Mouse (Mus musculus) liver, embryonic 15.5 days (tissue): ENCODE results near the gene Colgalt1. TPM values are rescaled to one million over a fixed set of nuclear protein-coding genes. Genes with fewer than 3 reads are reported as not detected.

Experiments used
- ATAC-seq: fragments of 200-750 bp; cut with Nextera tagmentation; 2 replicates; pipeline ENCODE4 v1.8.0; 2017; ENCODE audit warnings: moderate number of reproducible peaks, mild to moderate bottlenecking, moderate library complexity; ENCODE audit not compliant: insufficient read depth
- H3K27ac ChIP-seq: fragments of 300-500 bp; sonication (generic); replicated peaks from 2 replicates; pipeline ENCODE4 v1.5.1; 2015; ENCODE audit warnings: mild to moderate bottlenecking, inconsistent platforms
- H3K27me3 ChIP-seq: fragments of 300-500 bp; sonication (generic); 2 replicates; pipeline ENCODE4 v1.6.1; 2015; ENCODE audit warnings: mild to moderate bottlenecking, inconsistent platforms
- H3K36me3 ChIP-seq: fragments of 300-500 bp; sonication (generic); replicated peaks from 2 replicates; pipeline ENCODE4 v1.6.1; 2015; ENCODE audit warnings: moderate library complexity, mild to moderate bottlenecking, inconsistent platforms
- H3K4me1 ChIP-seq: fragments of 300-500 bp; sonication (generic); replicated peaks from 2 replicates; pipeline ENCODE4 v1.6.1; 2015; ENCODE audit warnings: inconsistent platforms
- H3K4me2 ChIP-seq: fragments of 300-500 bp; sonication (generic); 2 replicates; pipeline ENCODE4 v1.6.1; 2015; ENCODE audit warnings: moderate library complexity, mild to moderate bottlenecking, inconsistent platforms
- H3K4me3 ChIP-seq: fragments of 300-500 bp; sonication (generic); replicated peaks from 2 replicates; pipeline ENCODE4 v1.5.1; 2015; ENCODE audit warnings: mild to moderate bottlenecking, inconsistent platforms
- H3K9ac ChIP-seq: fragments of 300-500 bp; sonication (generic); 2 replicates; pipeline ENCODE4 v1.6.1; 2015; ENCODE audit warnings: moderate library complexity, mild to moderate bottlenecking, inconsistent platforms
- H3K9me3 ChIP-seq: fragments of 300-500 bp; sonication (generic); replicated peaks from 2 replicates; pipeline ENCODE4 v1.6.1; 2016; ENCODE audit warnings: inconsistent platforms
- WGBS: fragments of 180-500 bp; shearing (Covaris S2); methylation state at CpG from one replicate; pipeline ENCODE4 v1.1.7; 2015; ENCODE audit warnings: mixed read lengths; ENCODE audit not compliant: insufficient replicate concordance; 5-methylcytosine and 5-hydroxymethylcytosine counted together
- polyA plus RNA-seq: library from polyadenylated mRNA; unstranded; fragments of >200 nt; fragmentation: Nextera tagmentation; extraction: Ambion mirVana; gene quantifications from 2 replicates; pipeline ENCODE4 v1.2.1, GENCODE M21; 2015

The Colgalt1 gene
- polyA plus RNA-seq, 1 experiment from 2014 or later: 23.0 TPM

DNA sequence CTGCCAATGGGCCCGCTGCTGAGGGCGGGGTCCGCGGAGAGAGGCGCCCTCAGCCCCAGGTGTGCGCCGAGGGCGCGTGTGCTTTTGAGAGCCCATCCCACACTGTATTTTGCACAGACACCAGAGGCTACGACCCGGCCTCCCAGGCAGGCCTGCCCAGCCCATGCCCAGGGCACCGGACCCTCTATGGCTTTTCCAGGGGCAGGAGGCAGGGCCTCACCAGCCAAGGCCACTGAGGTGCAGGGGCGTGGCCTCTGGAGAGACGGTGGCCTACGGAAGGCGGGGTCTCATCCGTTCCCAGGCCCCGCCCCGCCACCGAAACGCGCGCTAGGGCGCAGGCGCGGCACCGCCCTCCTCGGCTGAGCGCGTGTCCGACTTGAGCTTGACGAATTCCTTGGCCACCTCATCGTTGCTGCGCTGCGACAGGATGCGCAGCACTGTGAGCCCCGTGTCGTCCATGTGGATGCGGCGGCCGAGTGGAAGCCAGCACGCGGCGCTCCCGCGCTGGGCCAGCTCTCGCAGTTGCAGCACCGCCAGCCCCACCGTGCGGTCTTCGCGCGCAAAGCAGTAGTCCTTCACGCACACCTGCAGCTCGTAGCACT is 18.4 kb downstream of the Colgalt1 start:
- Histone ChIP-seq H3K4me1 (peaks cover 41% of the 10 kb centered on the region), H3K9ac (peak overlapping the region; percentile 44), H3K9me3 (no peaks in the 10 kb centered on the region), H3K27ac (peak overlapping the region; percentile 7; the same call in 1 of the 2 replicates), H3K36me3 (peaks cover 14% of the 10 kb centered on the region), H3K4me3 (peak overlapping the region; percentile 56), H3K27me3 (peaks cover 54% of the 10 kb centered on the region), H3K4me2 (peak overlapping the region; percentile 90)
- under 1% methylated on average over 55 of the region's 55 CpGs for WGBS
- peak; percentile 69 for ATAC-seq

DNA sequence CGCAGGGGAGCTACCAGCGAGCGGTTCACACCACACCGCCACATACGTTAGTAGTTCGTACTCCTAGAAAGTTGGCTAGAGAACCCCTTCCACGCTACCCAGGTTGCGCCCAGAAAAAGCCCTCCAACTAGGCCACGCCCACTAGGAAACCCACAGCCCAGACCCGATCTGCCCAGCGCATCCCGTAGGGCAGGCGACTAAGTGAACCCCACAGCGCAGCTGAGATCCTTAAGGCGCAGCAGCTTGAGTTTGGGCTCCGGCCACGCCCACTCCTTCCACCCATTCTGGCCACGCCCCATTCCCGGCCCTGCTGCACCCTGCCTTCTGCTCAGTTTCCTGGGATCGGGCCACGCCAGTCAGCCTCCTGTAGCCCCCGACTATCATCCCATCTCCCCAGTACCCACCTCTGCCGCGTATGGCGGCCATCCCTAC is 19.0 kb downstream of the Colgalt1 start:
- Histone ChIP-seq H3K36me3 (peaks cover 8% of the 10 kb centered on the region; the same call in 1 of the 2 replicates), H3K4me2 (peak overlapping the region; percentile 90), H3K4me3 (peak overlapping the region; percentile 56), H3K27me3 (peaks cover 60% of the 10 kb centered on the region), H3K27ac (no peak overlapping the region; the same call in 1 of the 2 replicates), H3K9me3 (no peaks in the 10 kb centered on the region), H3K9ac (0 out of 2 replicates have a peak overlapping the region, but pooled peaks have one; percentile 18), H3K4me1 (peaks cover 45% of the 10 kb centered on the region)
- peak; percentile 23; the same call in 1 of the 2 replicates for ATAC-seq
- WGBS: 4% methylated on average over 25 of the region's 25 CpGs

DNA sequence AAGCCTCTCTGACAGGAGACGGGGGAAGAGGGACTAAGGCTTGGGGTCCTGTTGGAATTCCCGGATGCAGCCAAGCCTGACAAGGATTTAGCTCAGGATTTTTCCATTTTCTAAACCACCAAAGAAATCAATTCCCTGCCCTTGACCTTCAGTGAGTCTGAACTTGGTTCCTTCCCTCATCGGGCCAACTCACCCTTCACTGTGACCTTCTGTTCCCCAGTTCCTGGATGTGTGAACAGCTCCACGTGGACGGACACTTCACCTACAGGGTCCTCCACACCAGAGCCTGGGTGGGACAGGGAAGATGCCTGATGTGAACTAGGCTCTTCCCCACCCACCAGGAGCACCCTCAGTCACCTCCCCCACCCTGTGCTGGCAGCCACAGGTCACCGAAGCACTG is 20.0 kb downstream of the Colgalt1 start:
- Histone ChIP-seq H3K9me3 (no peaks in the 10 kb centered on the region), H3K4me3 (no peak overlapping the region), H3K27ac (no peak overlapping the region), H3K4me2 (no peak overlapping the region), H3K4me1 (peaks cover 45% of the 10 kb centered on the region), H3K9ac (no peak overlapping the region), H3K36me3 (0 out of 2 replicates have a peak, but pooled peaks cover 4% of the 10 kb centered on the region), H3K27me3 (peaks cover 69% of the 10 kb centered on the region)
- ATAC-seq: no peak
- WGBS: 69% methylated on average over 6 of the region's 6 CpGs

DNA sequence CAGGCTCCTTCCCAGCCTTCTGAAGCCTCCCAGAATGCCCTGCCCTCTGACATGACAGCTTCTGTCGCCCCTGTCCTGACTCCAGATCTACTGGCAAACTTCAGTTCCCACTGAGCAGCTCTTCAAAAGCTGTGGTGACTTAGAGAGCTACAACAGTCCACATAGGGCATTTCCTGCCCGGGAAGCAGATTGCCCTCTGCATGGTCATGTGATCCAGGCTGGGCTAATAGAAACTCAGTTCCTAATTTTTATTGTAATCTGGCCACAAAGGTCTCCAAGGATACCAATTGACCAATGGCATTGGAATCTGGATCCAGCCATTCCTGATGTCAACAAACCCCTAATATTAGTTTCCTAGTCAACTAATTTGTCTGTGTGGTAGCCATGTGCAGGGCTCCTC is 21.1 kb downstream of the Colgalt1 start:
- no peak overlapping the region for H3K4me2 ChIP-seq
- no peaks in the 10 kb centered on the region for H3K36me3 ChIP-seq
- H3K9me3 ChIP-seq: no peaks in the 10 kb centered on the region
- no peak overlapping the region for H3K9ac ChIP-seq
- H3K4me1 ChIP-seq: peaks cover 45% of the 10 kb centered on the region
- WGBS: 25% methylated on average over 2 of the region's 2 CpGs
- no peak for ATAC-seq
- H3K4me3 ChIP-seq: no peak overlapping the region
- H3K27ac ChIP-seq: no peak overlapping the region
- peaks cover 69% of the 10 kb centered on the region for H3K27me3 ChIP-seq

- H3K4me1 ChIP-seq: peaks cover 33% of the 10 kb centered on the region
- no peak overlapping the region for H3K27ac ChIP-seq
- ATAC-seq: no peak
- H3K4me2 ChIP-seq: peak overlapping the region; percentile 27; the same call in 1 of the 2 replicates
- H3K27me3 ChIP-seq: peaks cover 69% of the 10 kb centered on the region
- no peaks in the 10 kb centered on the region for H3K9me3 ChIP-seq
- no peak overlapping the region for H3K9ac ChIP-seq
- H3K36me3 ChIP-seq: no peaks in the 10 kb centered on the region
- no peak overlapping the region for H3K4me3 ChIP-seq
- 5% methylated on average over 19 of the region's 22 CpGs for WGBS
These were observed 22.4 kb downstream of the Colgalt1 start for GRCm38 (mm10) chr8:71633164-71633563.

DNA sequence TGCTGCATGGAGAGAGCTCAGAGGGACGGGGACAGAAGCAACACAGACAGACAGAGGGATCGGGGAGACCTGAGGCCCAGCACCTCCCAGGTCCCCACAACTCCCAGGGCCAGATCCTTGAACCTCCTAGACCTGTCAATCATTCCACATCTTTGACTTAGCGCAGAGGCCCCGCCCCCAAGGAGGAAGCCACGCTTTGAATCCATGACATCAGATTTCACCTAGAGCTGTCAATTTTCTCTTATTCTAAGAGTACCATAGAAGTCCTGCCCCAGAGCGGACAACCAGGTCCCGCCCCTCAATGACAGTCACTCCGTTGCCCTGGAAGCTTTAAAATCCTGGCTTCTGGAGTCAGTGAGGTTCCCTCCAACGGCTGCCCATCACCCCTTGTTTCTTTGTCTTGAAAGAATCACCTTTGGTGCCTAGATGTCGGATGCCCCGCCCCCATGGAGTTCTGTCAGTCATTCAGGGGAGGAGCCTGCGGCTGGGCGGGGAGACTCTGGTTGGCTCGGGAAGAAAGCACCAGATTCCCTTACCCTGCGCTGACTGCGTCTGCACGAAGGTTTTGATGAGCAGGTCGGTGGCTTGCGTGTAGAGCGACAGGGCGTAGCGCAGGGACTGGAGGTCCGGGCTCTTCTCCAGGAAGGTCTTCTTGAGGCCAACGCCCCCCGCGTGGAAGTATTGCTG is 23.3 kb downstream of the Colgalt1 start:
- Histone ChIP-seq H3K4me1 (peaks cover 26% of the 10 kb centered on the region), H3K4me3 (no peak overlapping the region), H3K9ac (no peak overlapping the region), H3K9me3 (no peaks in the 10 kb centered on the region), H3K36me3 (no peaks in the 10 kb centered on the region), H3K27ac (no peak overlapping the region), H3K27me3 (peaks cover 65% of the 10 kb centered on the region), H3K4me2 (peak overlapping the region; percentile 29)
- 0 out of 2 replicates have a peak, but pooled peaks have one; percentile 19 for ATAC-seq
- WGBS: 3% methylated on average over 26 of the region's 26 CpGs

DNA sequence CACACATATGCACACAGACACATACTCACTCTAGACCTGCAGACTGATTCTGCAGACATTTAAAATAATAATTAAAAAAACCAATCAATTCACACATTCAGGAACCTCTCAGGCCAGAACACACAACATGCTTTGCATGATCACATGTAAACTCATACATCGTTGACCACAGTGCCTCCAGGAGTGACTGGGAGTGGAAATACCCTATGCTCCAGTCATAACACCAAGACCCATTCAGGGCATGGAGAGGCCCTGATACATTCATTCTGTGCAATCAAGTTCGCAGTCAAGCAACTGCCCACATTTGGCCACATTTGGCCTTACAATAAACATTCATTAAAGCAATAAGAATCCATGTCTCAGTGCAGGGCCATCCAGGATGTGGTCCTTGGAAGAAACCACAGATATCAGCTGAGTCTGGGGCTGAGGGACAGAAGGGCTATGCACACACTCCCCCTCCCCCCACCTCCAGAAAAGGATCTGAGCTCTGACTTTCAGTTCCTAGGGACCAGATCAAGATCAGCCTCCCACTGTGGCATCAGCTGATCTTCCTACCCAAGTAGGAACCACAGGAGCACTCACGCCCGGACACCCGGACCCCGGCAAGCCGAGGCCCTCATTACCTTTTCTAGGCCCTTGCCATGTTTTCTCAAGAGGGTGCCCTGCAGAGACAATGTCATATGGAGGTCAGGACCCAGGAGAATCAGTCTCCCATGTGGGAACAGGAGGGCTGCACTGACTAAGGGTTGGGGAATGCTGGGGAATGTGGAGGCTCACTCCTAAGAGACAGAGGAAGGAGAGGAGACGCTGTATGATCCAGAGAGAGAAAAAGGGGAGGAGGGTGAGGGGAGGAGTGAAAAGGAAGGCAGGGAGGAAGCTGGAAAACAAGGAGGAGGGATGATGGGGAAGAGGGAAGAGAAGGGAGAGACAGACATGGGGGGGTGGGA is 26.6 kb downstream of the Colgalt1 start:
- H3K27me3 ChIP-seq: peaks cover 32% of the 10 kb centered on the region
- ATAC-seq: no peak
- 53% methylated on average over 8 of the region's 8 CpGs for WGBS

DNA sequence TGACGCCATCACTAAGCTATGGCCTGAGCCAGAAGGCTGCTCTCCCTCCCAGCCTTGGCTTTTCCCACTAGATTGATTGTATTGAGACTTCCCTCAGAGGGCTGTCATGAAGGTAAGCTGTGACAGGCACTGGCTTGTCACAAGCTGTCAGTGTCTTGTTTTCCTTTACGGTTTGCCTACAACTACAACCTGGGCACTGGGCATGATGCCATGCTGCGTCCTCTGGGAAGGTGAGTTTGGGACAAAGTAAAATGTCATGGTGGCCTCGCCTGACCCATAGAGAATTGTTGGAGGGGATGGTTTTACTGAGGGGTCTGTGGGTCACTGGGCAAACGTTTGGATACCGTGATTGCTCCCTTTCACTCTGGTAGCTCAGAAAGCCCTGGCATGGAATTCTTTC is 27.5 kb downstream of the Colgalt1 start:
- Histone ChIP-seq H3K36me3 (no peaks in the 10 kb centered on the region), H3K27ac (no peak overlapping the region), H3K4me1 (peaks cover 18% of the 10 kb centered on the region), H3K4me2 (no peak overlapping the region), H3K27me3 (peaks cover 23% of the 10 kb centered on the region), H3K9me3 (no peaks in the 10 kb centered on the region), H3K4me3 (no peak overlapping the region), H3K9ac (no peak overlapping the region)
- WGBS: 55% methylated on average over 6 of the region's 6 CpGs
- ATAC-seq: no peak

More for the DNA sequence above, 26.6 kb downstream of the Colgalt1 start:
- H3K4me1 ChIP-seq: peaks cover 20% of the 10 kb centered on the region
- no peaks in the 10 kb centered on the region for H3K9me3 ChIP-seq
- no peak overlapping the region for H3K9ac ChIP-seq
- H3K4me3 ChIP-seq: no peak overlapping the region
- H3K4me2 ChIP-seq: no peak overlapping the region
- H3K27ac ChIP-seq: no peak overlapping the region
- H3K36me3 ChIP-seq: no peaks in the 10 kb centered on the region

DNA sequence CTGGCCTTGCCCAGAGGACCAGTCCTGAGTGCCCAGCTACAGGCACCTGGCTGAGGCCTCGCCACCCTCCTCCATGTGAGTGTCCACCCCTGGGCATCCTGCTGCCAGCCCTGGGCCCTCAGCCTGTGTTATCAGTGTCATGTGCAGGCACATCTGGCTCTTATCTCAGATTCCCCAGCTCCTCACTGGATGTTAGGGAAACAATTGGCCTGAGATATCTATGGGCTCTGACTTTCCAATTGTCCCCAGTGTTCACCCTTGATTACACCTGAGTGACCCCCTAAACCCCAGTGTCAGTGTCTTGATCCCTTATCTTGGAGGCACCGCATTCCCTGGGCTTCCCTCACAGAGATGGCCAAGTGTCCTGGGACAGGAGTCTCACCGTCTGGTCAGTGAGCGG is 28.5 kb downstream of the Colgalt1 start:
- no peak for ATAC-seq
- H3K36me3 ChIP-seq: no peaks in the 10 kb centered on the region
- H3K4me1 ChIP-seq: peaks cover 10% of the 10 kb centered on the region
- H3K27me3 ChIP-seq: peaks cover 13% of the 10 kb centered on the region
- H3K27ac ChIP-seq: no peak overlapping the region
- 42% methylated on average over 4 of the region's 4 CpGs for WGBS
- no peak overlapping the region for H3K4me2 ChIP-seq
- H3K9me3 ChIP-seq: no peaks in the 10 kb centered on the region
- H3K4me3 ChIP-seq: no peak overlapping the region
- no peak overlapping the region for H3K9ac ChIP-seq

DNA sequence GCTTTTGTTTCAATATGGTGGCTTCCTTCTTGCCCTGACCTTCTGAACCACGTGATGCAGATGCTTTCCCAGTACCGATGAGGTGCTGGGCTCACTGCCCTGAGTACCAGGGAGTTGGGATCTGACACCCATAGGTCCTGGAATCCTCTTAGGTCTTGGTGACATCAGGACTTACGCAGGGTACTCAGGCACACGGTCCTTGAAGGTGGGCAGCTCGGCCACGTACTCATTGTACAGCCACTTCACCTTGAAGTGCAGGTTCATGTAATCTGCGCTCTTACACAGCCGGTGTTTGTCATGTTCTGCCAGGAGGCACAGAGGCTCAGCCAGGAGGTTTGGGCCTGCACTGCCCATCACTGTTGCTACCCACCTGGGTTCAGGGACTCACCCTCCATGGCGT is 34.7 kb downstream of the Colgalt1 start:
- H3K4me3 ChIP-seq: no peak overlapping the region
- H3K9me3 ChIP-seq: no peaks in the 10 kb centered on the region
- no peak overlapping the region for H3K27ac ChIP-seq
- 68% methylated on average over 9 of the region's 9 CpGs for WGBS
- no peak for ATAC-seq
- no peak overlapping the region for H3K4me2 ChIP-seq
- H3K36me3 ChIP-seq: no peaks in the 10 kb centered on the region
- no peak overlapping the region for H3K9ac ChIP-seq
- H3K27me3 ChIP-seq: no peaks in the 10 kb centered on the region
- no peaks in the 10 kb centered on the region for H3K4me1 ChIP-seq

DNA sequence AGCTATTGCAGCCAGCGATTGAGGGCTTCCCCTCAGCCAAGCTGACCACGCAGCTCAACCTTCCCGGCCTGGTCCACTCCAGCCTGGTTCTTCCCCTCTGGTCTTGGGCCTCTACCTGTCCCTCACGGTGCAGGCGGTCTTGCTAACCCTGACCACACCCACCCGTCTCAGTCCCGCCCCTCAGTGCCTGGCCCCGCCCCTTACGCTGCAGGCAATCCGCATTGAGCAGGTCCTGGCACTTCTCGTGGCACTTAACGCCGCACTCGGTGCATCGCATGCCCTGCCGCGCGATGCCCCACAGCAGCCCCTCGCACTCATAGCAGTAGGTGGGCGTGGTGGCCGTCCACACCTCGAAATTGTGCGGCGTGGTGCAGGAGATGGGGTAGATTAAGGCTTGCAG is 43.8 kb downstream of the Colgalt1 start:
- H3K4me3 ChIP-seq: no peak overlapping the region
- no peaks in the 10 kb centered on the region for H3K36me3 ChIP-seq
- H3K9ac ChIP-seq: no peak overlapping the region
- ATAC-seq: no peak
- H3K9me3 ChIP-seq: no peaks in the 10 kb centered on the region
- H3K4me2 ChIP-seq: peak overlapping the region; percentile 30; the same call in 1 of the 2 replicates
- H3K4me1 ChIP-seq: peaks cover 10% of the 10 kb centered on the region
- H3K27ac ChIP-seq: no peak overlapping the region
- H3K27me3 ChIP-seq: peaks cover 54% of the 10 kb centered on the region
- WGBS: 2% methylated on average over 24 of the region's 24 CpGs
